Mouse (Mus musculus) embryo, embryonic 11 days (tissue): ENCODE results near the gene Ncor2.

Experiments used
- DNase-seq: peaks from one replicate; pipeline ENCODE4 v3.0.0-alpha.2; 2015

Ncor2 gene

GRCm38 (mm10) chr5:125190105-125190813 is 11.2 kb upstream of the Ncor2 start:
- DNase-seq: no peak

GRCm38 (mm10) chr5:125189625-125190024 is 10.6 kb upstream of the Ncor2 start:
- DNase-seq: peak; percentile 82

- peak; percentile 36 for DNase-seq
Observed at GRCm38 (mm10) chr5:125188812-125189598, 10.0 kb upstream of the Ncor2 start.

GRCm38 (mm10) chr5:125184826-125185225 is 5.8 kb upstream of the Ncor2 start:
- DNase-seq: peak; percentile 85

GRCm38 (mm10) chr5:125183321-125184003 is 4.4 kb upstream of the Ncor2 start:
- DNase-seq: no peak

- no peak for DNase-seq
Observed at GRCm38 (mm10) chr5:125180630-125181263, 1.7 kb upstream of the Ncor2 start.

GRCm38 (mm10) chr5:125179735-125180629 is 963 bp upstream of the Ncor2 start:
- no peak for DNase-seq

GRCm38 (mm10) chr5:125178171-125179006 is 630 bp downstream of the Ncor2 start:
- DNase-seq: peak; percentile 73

GRCm38 (mm10) chr5:125177481-125178134 is 1.4 kb downstream of the Ncor2 start:
- peak; percentile 90 for DNase-seq

- DNase-seq: no peak
Observed at GRCm38 (mm10) chr5:125176864-125177263, 2.2 kb downstream of the Ncor2 start.

- DNase-seq: no peak
Observed at GRCm38 (mm10) chr5:125176370-125176766, 2.7 kb downstream of the Ncor2 start.

GRCm38 (mm10) chr5:125175673-125176369 is 3.2 kb downstream of the Ncor2 start:
- no peak for DNase-seq

- DNase-seq: no peak
Observed at GRCm38 (mm10) chr5:125174726-125175672, 4.0 kb downstream of the Ncor2 start.

GRCm38 (mm10) chr5:125173868-125174267 is 5.2 kb downstream of the Ncor2 start:
- DNase-seq: no peak

- DNase-seq: no peak
Observed at GRCm38 (mm10) chr5:125172831-125173615, 6.0 kb downstream of the Ncor2 start.

- DNase-seq: no peak
Observed at GRCm38 (mm10) chr5:125171259-125171658, 7.8 kb downstream of the Ncor2 start.

GRCm38 (mm10) chr5:125170107-125170842 is 8.7 kb downstream of the Ncor2 start:
- DNase-seq: no peak
